Mouse (Mus musculus): ENCODE results near the gene Rab33a. TPM values are rescaled to one million over a fixed set of nuclear protein-coding genes. Genes with fewer than 3 reads are reported as not detected.

Gene Rab33a
- 45.0 and 50.8 TPM in 2 replicates for polyA plus RNA-seq (2021; fragmentation: Nextera tagmentation)
- long read RNA-seq, experiment 1, transcript Rab33a-201 (2 exons, 1,158 nt): major isoform, 47 of 50 reads
- long read RNA-seq, experiment 1, partial matches to known transcripts: 0 of 50 reads
- long read RNA-seq, experiment 1, other reads (novel, unspliced or antisense): 3 of 50 reads
- long read RNA-seq, experiment 2, transcript Rab33a-201 (2 exons, 1,158 nt): major isoform, 23 of 28 reads
- long read RNA-seq, experiment 2, partial matches to known transcripts: 0 of 28 reads
- long read RNA-seq, experiment 2, other reads (novel, unspliced or antisense): 5 of 28 reads

GRCm38 (mm10) chrX:48518808-48519548 is at the start of gene Rab33a:
TSS of gene Rab33a (plus strand) at chrX:48519285.

GRCm38 (mm10) chrX:48513166-48513807 is 5.8 kb upstream of the Rab33a start, which contains the start of gene Aifm1:
TSS of gene Aifm1 (minus strand) at chrX:48513563.

Other genes starting within 250 kb of the Rab33a start
- 2.2 and 2.3 TPM in 2 replicates for gene Bcorl1, start 177.9 kb upstream of the Rab33a start, polyA plus RNA-seq (2021; fragmentation: Nextera tagmentation)
- 0.34 and 0.63 TPM in 2 replicates for gene Elf4, start 56.2 kb upstream of the Rab33a start, polyA plus RNA-seq (2021; fragmentation: Nextera tagmentation)
- gene Aifm1, start 5.7 kb upstream of the Rab33a start, polyA plus RNA-seq (2021; fragmentation: Nextera tagmentation): 24.7 and 24.8 TPM in 2 replicates
- 3.6 and 3.8 TPM in 2 replicates for gene Zfp280c, start 75.2 kb downstream of the Rab33a start, polyA plus RNA-seq (2021; fragmentation: Nextera tagmentation)
- 84.9 and 86.5 TPM in 2 replicates for gene Slc25a14, start 104.1 kb downstream of the Rab33a start, polyA plus RNA-seq (2021; fragmentation: Nextera tagmentation)
- not detected in 2 replicates for gene Gpr119, start 155.2 kb downstream of the Rab33a start, polyA plus RNA-seq (2021; fragmentation: Nextera tagmentation)
- gene Rbmx2, start 175.7 kb downstream of the Rab33a start, polyA plus RNA-seq (2021; fragmentation: Nextera tagmentation): 13.4 and 15.4 TPM in 2 replicates